Mouse (Mus musculus) embryo, embryonic 10 days (tissue): ENCODE data around the gene Gng12.
A peak's percentile ranks its signal among the peaks of the same experiment; 100 is the strongest.

ENCODE experiments used
- DNase-seq: peaks from one replicate; pipeline ENCODE4 v3.0.0-alpha.2; 2015; ENCODE audit warnings: low spot score

Gng12 gene

GRCm38 (mm10) chr6:67056108-67056888 lies 160.1 kb downstream of the Gng12 start:
- DNase-seq = no peak

- no peak for DNase-seq
Measured at GRCm38 (mm10) chr6:67056889-67057564, 160.8 kb downstream of the Gng12 start.

GRCm38 (mm10) chr6:67057574-67057973 lies 161.4 kb downstream of the Gng12 start:
- DNase-seq = no peak

- no peak for DNase-seq
Measured at GRCm38 (mm10) chr6:67057991-67058696, 161.9 kb downstream of the Gng12 start.

GRCm38 (mm10) chr6:67060057-67060456 lies 163.9 kb downstream of the Gng12 start:
- no peak for DNase-seq

GRCm38 (mm10) chr6:67069219-67069762 lies 173.1 kb downstream of the Gng12 start:
- peak; percentile 17 for DNase-seq

- no peak for DNase-seq
Measured at GRCm38 (mm10) chr6:67069800-67070315, 173.7 kb downstream of the Gng12 start.
